8 mouse cellular contexts compared by ENCODE assay signal in the genomic region with DNA sequence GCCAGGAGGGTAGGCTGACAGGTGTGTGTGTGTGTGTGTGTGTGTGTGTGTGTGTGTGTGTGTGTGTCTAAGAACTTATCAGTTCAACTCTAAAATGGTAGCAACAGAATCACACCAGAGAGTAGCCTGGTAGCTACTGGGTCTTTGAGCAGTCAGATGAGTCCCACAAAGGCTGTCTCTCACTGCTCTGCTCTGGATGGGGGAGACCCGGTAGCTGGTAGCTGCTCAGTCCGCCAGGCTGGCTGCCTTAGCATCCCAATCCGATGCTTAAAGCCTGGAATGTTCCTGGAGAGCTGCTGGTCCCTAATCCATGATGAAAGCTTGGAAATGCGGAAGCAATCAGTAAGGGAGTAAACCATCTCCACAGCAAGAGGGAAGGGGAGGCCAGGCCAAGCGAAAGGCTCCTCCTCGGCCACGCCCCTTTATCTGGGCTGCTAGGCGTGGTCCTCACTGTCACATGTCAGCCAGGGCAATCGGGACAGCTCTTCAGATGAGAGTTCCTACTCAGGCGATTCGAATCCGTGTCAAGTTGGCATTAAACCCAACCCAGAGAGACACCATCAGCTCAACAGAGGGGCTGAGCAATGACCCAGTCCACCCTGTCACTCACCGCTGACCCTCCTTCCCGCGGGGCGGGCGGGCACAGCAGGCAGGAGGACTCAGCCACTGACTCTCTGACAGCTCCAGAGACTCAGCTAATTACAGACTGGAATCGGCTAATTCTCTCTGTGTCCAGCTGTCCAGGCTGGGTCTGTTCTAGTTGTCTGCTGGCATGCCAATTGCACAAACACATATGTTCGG. TPM values are rescaled to one million over a fixed set of nuclear protein-coding genes. Genes with fewer than 3 reads are reported as not detected.
DNase-seq lines count a peak whose midpoint lies in the region; ATAC-seq and TF ChIP-seq lines count a peak whose summit lies in the region.

No protein-coding gene starts in this region.

- 5% methylated on average over 19 of the region's 19 CpGs for WGBS in forebrain, embryonic 15.5 days
- WGBS in limb, embryonic 13.5 days = 8% methylated on average over 19 of the region's 19 CpGs
- WGBS in midbrain, embryonic 12.5 days = 4% methylated on average over 19 of the region's 19 CpGs

- DNase-seq in adrenal gland, adult 2 months = peak; percentile 41
- DNase-seq in heart, postnatal 4 days = peak; percentile 55
- DNase-seq in right cerebral cortex, postnatal 4 days = no peak
- no peak for DNase-seq in T-cell, adult 2 months (ENCODE audit: low spot score)

- peaks cover 42% of the 10 kb centered on the region for H3K27me3 ChIP-seq in E14TG2a.4 (ENCODE audit: insufficient read depth, low read length)
- no peaks in the 10 kb centered on the region for H3K27me3 ChIP-seq in forebrain, embryonic 15.5 days
- H3K27me3 ChIP-seq in limb, embryonic 13.5 days = peaks cover 33% of the 10 kb centered on the region
- peaks cover 51% of the 10 kb centered on the region for H3K27me3 ChIP-seq in midbrain, embryonic 12.5 days

- no peak overlapping the region; the same call in 1 of the 2 replicates for H3K9ac ChIP-seq in forebrain, embryonic 15.5 days (replicated peaks)
- no peak overlapping the region for H3K9ac ChIP-seq in limb, embryonic 13.5 days
- peak overlapping the region; percentile 24; the same call in 1 of the 2 replicates for H3K9ac ChIP-seq in midbrain, embryonic 12.5 days (replicated peaks)

- no peak overlapping the region for H3K27ac ChIP-seq in forebrain, embryonic 15.5 days (replicated peaks)
- H3K27ac ChIP-seq in limb, embryonic 13.5 days = no peak overlapping the region
- peak overlapping the region; percentile 52; the same call in 1 of the 2 replicates for H3K27ac ChIP-seq in midbrain, embryonic 12.5 days (replicated peaks)

- peak; percentile 57 for ATAC-seq in forebrain, embryonic 15.5 days (replicated peaks)
- peak; percentile 52; the same call in 1 of the 2 replicates for ATAC-seq in limb, embryonic 13.5 days (ENCODE audit: low FRiP score, low read depth)
- ATAC-seq in midbrain, embryonic 12.5 days (ENCODE audit: low FRiP score, low read depth) = peak; percentile 81

- H3K9me3 ChIP-seq in E14TG2a.4 (ENCODE audit: low read length) = no peaks in the 10 kb centered on the region
- H3K9me3 ChIP-seq in forebrain, embryonic 15.5 days = no peaks in the 10 kb centered on the region
- no peaks in the 10 kb centered on the region for H3K9me3 ChIP-seq in limb, embryonic 13.5 days
- no peaks in the 10 kb centered on the region for H3K9me3 ChIP-seq in midbrain, embryonic 12.5 days

- peaks cover 72% of the 10 kb centered on the region for H3K4me1 ChIP-seq in E14TG2a.4 (replicated peaks; ENCODE audit: low read depth, low read length)
- H3K4me1 ChIP-seq in forebrain, embryonic 15.5 days = peaks cover 15% of the 10 kb centered on the region
- H3K4me1 ChIP-seq in limb, embryonic 13.5 days = peaks cover 26% of the 10 kb centered on the region
- H3K4me1 ChIP-seq in midbrain, embryonic 12.5 days = peaks cover 32% of the 10 kb centered on the region

- TF ChIP-seq CTCF in E14TG2a.4 (conservative IDR thresholded peaks at IDR 0.05; ENCODE audit: low read length) = no peak

- no peaks in the 10 kb centered on the region for H3K36me3 ChIP-seq in E14TG2a.4 (ENCODE audit: insufficient read depth, low read length)
- no peaks in the 10 kb centered on the region for H3K36me3 ChIP-seq in forebrain, embryonic 15.5 days
- H3K36me3 ChIP-seq in limb, embryonic 13.5 days = no peaks in the 10 kb centered on the region
- no peaks in the 10 kb centered on the region for H3K36me3 ChIP-seq in midbrain, embryonic 12.5 days

- peak overlapping the region; percentile 70 for H3K4me3 ChIP-seq in E14TG2a.4 (replicated peaks; ENCODE audit: low read length)
- peak overlapping the region; percentile 22 for H3K4me3 ChIP-seq in forebrain, embryonic 15.5 days
- peak overlapping the region; percentile 23 for H3K4me3 ChIP-seq in limb, embryonic 13.5 days
- H3K4me3 ChIP-seq in midbrain, embryonic 12.5 days = peak overlapping the region; percentile 28

- peak overlapping the region; percentile 36 for H3K4me2 ChIP-seq in forebrain, embryonic 15.5 days (replicated peaks)
- H3K4me2 ChIP-seq in limb, embryonic 13.5 days (replicated peaks) = peak overlapping the region; percentile 53
- H3K4me2 ChIP-seq in midbrain, embryonic 12.5 days (replicated peaks) = peak overlapping the region; percentile 54

RNA-seq across cellular contexts. Expression of gene Hs3st3b1, which starts 29.9 kb away (rescaled TPM):
- 1 to 10 TPM; 1.7 to 1.8 TPM for total RNA-seq in adrenal gland, adult 2 months (2021)
- polyA plus RNA-seq in adrenal gland, adult 2 months (2012; rRNA removed) = 4.1 and 4.8 TPM in 2 replicates
- 4.3 and 4.4 TPM in 2 replicates for polyA plus RNA-seq in forebrain, embryonic 15.5 days (2015; fragmentation: Nextera tagmentation; extraction: Ambion mirVana)
- 1 to 10 TPM; 1.1 TPM for total RNA-seq in heart, postnatal 4 days (2021)
- polyA plus RNA-seq in limb, embryonic 13.5 days (2015; fragmentation: Nextera tagmentation; extraction: Ambion mirVana) = 25.6 and 26.1 TPM in 2 replicates
- 20.1 and 22.0 TPM in 2 replicates for polyA plus RNA-seq in midbrain, embryonic 12.5 days (2016; fragmentation: Nextera tagmentation; extraction: Ambion mirVana)

Comparison
In these comparisons a context has a peak if more than half of its experiments do, and no peak if none do; other contexts are left out.
1. DNase-seq: peak in adrenal gland, adult 2 months (single experiment) and heart, postnatal 4 days (single experiment); none in right cerebral cortex, postnatal 4 days (single experiment) and T-cell, adult 2 months (single experiment).
2. Peak in every context shown above with its lines, with median percentiles within 50 percentile points of each other: H3K4me3 ChIP-seq, ATAC-seq and H3K4me2 ChIP-seq.